Mouse (Mus musculus) cortical plate, adult 2 months (tissue): Measurements from ENCODE around the gene Susd5.

ENCODE experiments used
- CTCF ChIP-seq: fragments of 200-500 bp; IDR thresholded peaks from 2 replicates; pipeline ENCODE4 v1.5.1; 2011; ENCODE audit warnings: mild to moderate bottlenecking, control low read depth, low read length; ENCODE audit not compliant: insufficient read depth; ENCODE audit errors: extremely low read depth
- POLR2A ChIP-seq: fragments of 200-500 bp; IDR thresholded peaks from 2 replicates; pipeline ENCODE4 v1.6.1; 2011; ENCODE audit warnings: mild to moderate bottlenecking, low read length, control low read depth; ENCODE audit not compliant: insufficient read depth; ENCODE audit errors: extremely low read depth

DNA sequence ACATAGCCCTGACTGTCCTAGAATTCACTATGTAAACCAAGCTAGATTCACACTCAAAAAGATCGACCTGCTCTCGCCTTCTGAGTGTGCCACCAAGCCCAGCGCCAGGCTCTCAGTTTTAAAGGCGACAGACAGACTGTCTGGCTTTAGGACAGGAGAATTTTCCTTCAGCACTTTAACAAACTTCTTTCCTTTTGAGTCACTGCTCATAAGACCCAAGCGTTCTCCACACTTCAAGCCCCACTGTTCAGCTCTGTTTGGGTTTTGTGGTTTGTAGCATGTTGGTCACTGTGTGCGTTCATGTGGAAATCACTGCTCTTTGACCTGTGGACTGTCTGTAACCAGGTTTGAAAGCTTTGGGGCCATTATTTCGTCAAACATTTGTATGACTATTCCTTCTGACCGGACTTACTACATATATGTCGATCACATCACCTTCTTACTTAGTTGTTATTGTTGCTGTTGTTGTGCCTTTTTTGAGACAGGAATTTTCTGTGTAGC is 49.0 kb upstream of the Susd5 start:
- TF ChIP-seq CTCF (no peak), POLR2A (no peak)
